Mouse (Mus musculus) embryonic facial prominence, embryonic 14.5 days (tissue): Measurements from ENCODE around the gene Spag17. TPM values are rescaled to one million over a fixed set of nuclear protein-coding genes. Genes with fewer than 3 reads are reported as not detected.

Experiments used
- ATAC-seq: fragments of 200-750 bp; cut with Nextera tagmentation; 2 replicates; pipeline ENCODE4 v1.8.0; 2017; ENCODE audit warnings: low read depth, moderate number of reproducible peaks, moderate TSS enrichment
- DNase-seq: peaks from one replicate; pipeline ENCODE4 v3.0.0-alpha.2; 2015; ENCODE audit warnings: low spot score
- H3K27ac ChIP-seq: fragments of 300-500 bp; sonication (generic); replicated peaks from 2 replicates; pipeline ENCODE4 v1.5.1; 2014; ENCODE audit warnings: low read depth, mild to moderate bottlenecking, low read length, moderate library complexity
- H3K27me3 ChIP-seq: fragments of 300-500 bp; sonication (generic); replicated peaks from 2 replicates; pipeline ENCODE4 v1.6.1; 2014; ENCODE audit warnings: low read length; ENCODE audit not compliant: control insufficient read depth, insufficient read depth
- H3K36me3 ChIP-seq: fragments of 300-500 bp; sonication (generic); 2 replicates; pipeline ENCODE4 v1.6.1; 2014; ENCODE audit warnings: low read length, mixed read lengths; ENCODE audit not compliant: control insufficient read depth, insufficient read depth
- H3K4me1 ChIP-seq: fragments of 300-500 bp; sonication (generic); 2 replicates; pipeline ENCODE4 v1.6.1; 2014; ENCODE audit warnings: antibody characterized with exemption, low read length; ENCODE audit not compliant: control insufficient read depth, insufficient read depth
- H3K4me2 ChIP-seq: fragments of 300-500 bp; sonication (generic); 2 replicates; pipeline ENCODE4 v1.6.1; 2014; ENCODE audit warnings: low read depth, mild to moderate bottlenecking, low read length, moderate library complexity, mixed read lengths
- H3K4me3 ChIP-seq: fragments of 300-500 bp; sonication (generic); 2 replicates; pipeline ENCODE4 v1.5.1; 2014; ENCODE audit warnings: low read depth, mild to moderate bottlenecking, low read length
- H3K9ac ChIP-seq: fragments of 300-500 bp; sonication (generic); 2 replicates; pipeline ENCODE4 v1.6.1; 2014; ENCODE audit warnings: low read depth, mild to moderate bottlenecking, low read length, moderate library complexity, mixed read lengths
- H3K9me3 ChIP-seq: fragments of 300-500 bp; sonication (generic); 2 replicates; pipeline ENCODE4 v1.6.1; 2016; ENCODE audit warnings: low read length; ENCODE audit not compliant: control insufficient read depth
- WGBS: fragments of 180-500 bp; shearing (Covaris S2); extraction: QIAGEN DNeasy Blood & Tissue Kit; methylation state at CpG from one replicate; pipeline ENCODE4 v1.1.7; 2014; 5-methylcytosine and 5-hydroxymethylcytosine counted together
- polyA plus RNA-seq: library from polyadenylated mRNA; unstranded; fragments of >200 nt; fragmentation: Nextera tagmentation; extraction: Ambion mirVana; gene quantifications from 2 replicates; pipeline ENCODE4 v1.2.1, GENCODE M21; 2014

The Spag17 gene
- polyA plus RNA-seq, 1 experiment from 2014 or later, result 1.7 TPM

DNA sequence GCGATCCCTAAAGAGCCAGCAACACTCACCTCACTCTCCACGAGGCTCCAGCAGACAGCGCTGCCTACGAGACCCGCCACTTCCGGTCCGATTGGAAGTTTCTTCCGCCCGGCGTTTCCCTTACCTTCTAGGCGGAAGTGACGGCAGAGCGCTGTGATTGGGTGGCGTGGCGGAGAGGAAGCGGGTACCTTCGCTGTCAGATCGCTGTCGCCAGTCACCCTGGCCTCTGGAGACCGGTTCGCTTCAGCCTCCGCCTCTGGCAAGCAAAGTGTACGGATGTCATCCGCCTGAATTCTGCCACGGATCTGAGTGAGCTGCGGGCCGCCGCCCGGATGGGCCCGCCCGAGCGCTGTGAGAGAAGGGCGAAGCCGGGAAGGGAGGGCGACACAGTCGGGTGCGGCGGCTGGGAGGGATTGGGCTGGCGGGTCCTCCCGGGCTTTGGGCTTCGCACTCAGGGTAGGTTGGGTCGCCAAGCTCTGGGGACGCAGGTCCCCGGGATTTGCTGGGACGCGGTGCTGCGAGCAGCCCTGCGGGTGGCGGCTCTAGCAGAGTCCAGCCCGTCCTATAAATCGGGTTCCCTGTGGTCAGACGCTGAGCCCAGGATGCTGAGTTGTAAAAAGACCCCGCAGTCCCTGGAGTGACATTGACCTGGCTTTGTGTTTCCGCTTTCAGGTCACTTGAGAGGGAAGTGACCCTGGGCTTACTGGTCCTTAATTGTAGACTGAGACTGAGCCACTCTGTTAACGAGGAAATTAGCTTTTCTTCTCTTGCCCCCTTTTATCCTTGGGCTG lies 277.3 kb downstream of the Spag17 start, which contains the start of the genes Gdap2 and Wdr3:
TSS of gene Gdap2 (plus strand) at position 67 of the 791 bp plus-strand sequence.
TSS of gene Wdr3 (minus strand) at position 93 of the 791 bp plus-strand sequence.
- Histone ChIP-seq H3K9ac (peak within 1 kb of the TSS; percentile 80), H3K36me3 (peaks cover 29% of the 10 kb centered on the region), H3K4me2 (peak within 1 kb of the TSS; percentile 77), H3K27me3 (no peaks in the 10 kb centered on the region), H3K4me3 (peak within 1 kb of the TSS; percentile 92), H3K27ac (peak within 1 kb of the TSS; percentile 72), H3K9me3 (no peaks in the 10 kb centered on the region), H3K4me1 (peaks cover 6% of the 10 kb centered on the region)
- 0% methylated on average over 37 of the region's 55 CpGs for WGBS
- ATAC-seq (peak; percentile 99), DNase-seq (peak; percentile 99)

DNA sequence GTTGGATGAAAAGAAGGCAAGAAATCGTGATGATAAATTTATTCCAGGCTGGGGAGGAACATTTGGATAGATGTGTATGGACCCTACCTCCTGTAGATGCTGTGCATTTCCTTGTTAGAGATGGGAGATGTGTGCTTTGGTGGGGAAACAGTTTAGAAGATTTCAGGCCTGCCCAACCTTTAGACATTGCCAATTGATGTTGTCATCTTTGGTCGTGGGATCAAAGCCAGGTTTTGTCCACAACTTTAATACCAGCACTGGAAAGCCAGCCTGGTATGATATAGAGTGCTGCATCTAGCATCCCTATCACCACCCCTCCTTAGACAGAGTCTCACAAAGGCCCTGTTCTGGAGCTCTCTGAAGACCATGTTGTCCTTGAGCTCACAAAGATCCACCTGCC lies 278.4 kb downstream of the Spag17 start:
- H3K27ac ChIP-seq, result no peak overlapping the region
- peaks cover 23% of the 10 kb centered on the region for H3K36me3 ChIP-seq
- H3K9ac ChIP-seq, result no peak overlapping the region
- no peaks in the 10 kb centered on the region for H3K9me3 ChIP-seq
- DNase-seq, result no peak
- no peak overlapping the region for H3K4me3 ChIP-seq
- WGBS, result 71% methylated on average over 2 of the region's 2 CpGs
- H3K27me3 ChIP-seq, result no peaks in the 10 kb centered on the region
- peaks cover 6% of the 10 kb centered on the region for H3K4me1 ChIP-seq
- H3K4me2 ChIP-seq, result peak overlapping the region; percentile 77; the same call in 1 of the 2 replicates
- ATAC-seq, result no peak

GRCm38 (mm10) chr3:100164991-100165390 lies 279.8 kb downstream of the Spag17 start:
- Histone ChIP-seq H3K4me1 (peaks cover 6% of the 10 kb centered on the region), H3K4me2 (no peak overlapping the region), H3K4me3 (no peak overlapping the region), H3K9me3 (no peaks in the 10 kb centered on the region), H3K27me3 (no peaks in the 10 kb centered on the region), H3K9ac (no peak overlapping the region), H3K36me3 (peaks cover 16% of the 10 kb centered on the region; the same call in 1 of the 2 replicates), H3K27ac (no peak overlapping the region)
- ATAC-seq, result no peak
- no peak for DNase-seq

DNA sequence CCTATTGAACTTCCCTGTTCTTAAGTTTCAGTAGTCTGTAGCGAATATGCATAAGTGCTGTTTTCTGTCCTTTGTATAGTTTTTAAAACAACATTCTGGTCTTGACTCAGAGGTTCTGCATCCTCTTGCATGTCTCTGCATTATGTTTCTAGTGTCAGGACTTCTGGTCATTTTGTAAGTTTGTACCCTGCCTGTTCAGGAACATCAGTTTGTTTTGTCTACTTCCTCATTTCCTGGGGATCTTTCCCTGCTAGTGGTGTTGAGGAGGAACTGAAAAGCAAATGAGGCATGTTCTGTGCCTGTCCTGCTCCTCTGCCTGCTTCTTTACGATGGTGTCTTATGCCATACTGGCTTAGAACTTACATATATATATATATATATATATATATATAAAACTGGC lies 290.8 kb downstream of the Spag17 start:
- 89% methylated on average over 2 of the region's 2 CpGs for WGBS
- H3K4me2 ChIP-seq, result no peak overlapping the region

DNA sequence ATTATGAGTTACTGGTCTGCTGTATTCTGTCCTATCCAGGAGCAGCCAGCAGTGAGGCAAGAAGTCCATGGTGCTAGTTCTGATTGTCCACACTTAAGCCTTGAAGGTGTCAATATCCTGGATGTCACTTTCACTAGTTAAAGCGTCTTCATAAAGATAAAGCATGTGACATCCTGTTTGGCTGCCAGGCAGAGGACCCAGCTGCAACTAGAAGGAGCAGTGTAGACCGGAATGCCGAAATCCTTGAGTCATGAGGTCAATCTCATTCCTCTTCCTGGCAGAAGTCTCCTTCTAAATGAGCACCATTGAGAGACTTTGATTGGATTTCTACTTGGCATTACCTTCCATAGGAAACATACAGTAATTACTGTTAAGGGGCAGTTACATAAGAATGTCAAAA lies 295.3 kb downstream of the Spag17 start:
- Histone ChIP-seq H3K9ac (no peak overlapping the region), H3K27ac (no peak overlapping the region), H3K27me3 (no peaks in the 10 kb centered on the region), H3K4me1 (no peaks in the 10 kb centered on the region), H3K36me3 (peaks cover 68% of the 10 kb centered on the region), H3K4me2 (no peak overlapping the region), H3K9me3 (no peaks in the 10 kb centered on the region), H3K4me3 (no peak overlapping the region)
- no peak for ATAC-seq
- no peak for DNase-seq
- WGBS, result 67% methylated on average over 3 of the region's 3 CpGs

More for the DNA sequence above, 290.8 kb downstream of the Spag17 start:
- peaks cover 85% of the 10 kb centered on the region for H3K36me3 ChIP-seq
- no peak for DNase-seq
- no peak overlapping the region for H3K4me3 ChIP-seq
- no peak overlapping the region for H3K9ac ChIP-seq
- ATAC-seq, result no peak
- H3K4me1 ChIP-seq, result no peaks in the 10 kb centered on the region
- no peaks in the 10 kb centered on the region for H3K27me3 ChIP-seq
- H3K9me3 ChIP-seq, result no peaks in the 10 kb centered on the region
- H3K27ac ChIP-seq, result no peak overlapping the region

- H3K27ac ChIP-seq, result no peak overlapping the region
- H3K9me3 ChIP-seq, result no peaks in the 10 kb centered on the region
- H3K36me3 ChIP-seq, result peaks cover 47% of the 10 kb centered on the region
- WGBS, result 41% methylated on average over 1 of the region's 1 CpGs
- H3K9ac ChIP-seq, result no peak overlapping the region
- ATAC-seq, result 0 out of 2 replicates have a peak, but pooled peaks have one; percentile 37
- H3K4me3 ChIP-seq, result no peak overlapping the region
- DNase-seq, result peak; percentile 87
- H3K4me2 ChIP-seq, result no peak overlapping the region
- H3K27me3 ChIP-seq, result no peaks in the 10 kb centered on the region
- no peaks in the 10 kb centered on the region for H3K4me1 ChIP-seq
These were observed 304.2 kb downstream of the Spag17 start for GRCm38 (mm10) chr3:100189444-100189843.

GRCm38 (mm10) chr3:100189861-100190260 lies 304.7 kb downstream of the Spag17 start:
- Histone ChIP-seq H3K4me1 (no peaks in the 10 kb centered on the region), H3K27me3 (no peaks in the 10 kb centered on the region), H3K9ac (no peak overlapping the region), H3K9me3 (no peaks in the 10 kb centered on the region), H3K36me3 (peaks cover 48% of the 10 kb centered on the region), H3K4me2 (no peak overlapping the region), H3K27ac (no peak overlapping the region), H3K4me3 (no peak overlapping the region)
- WGBS, result 85% methylated on average over 11 of the region's 11 CpGs
- ATAC-seq, result no peak
- no peak for DNase-seq
